Mouse (Mus musculus): ENCODE data around the gene Bglap.

DNA sequence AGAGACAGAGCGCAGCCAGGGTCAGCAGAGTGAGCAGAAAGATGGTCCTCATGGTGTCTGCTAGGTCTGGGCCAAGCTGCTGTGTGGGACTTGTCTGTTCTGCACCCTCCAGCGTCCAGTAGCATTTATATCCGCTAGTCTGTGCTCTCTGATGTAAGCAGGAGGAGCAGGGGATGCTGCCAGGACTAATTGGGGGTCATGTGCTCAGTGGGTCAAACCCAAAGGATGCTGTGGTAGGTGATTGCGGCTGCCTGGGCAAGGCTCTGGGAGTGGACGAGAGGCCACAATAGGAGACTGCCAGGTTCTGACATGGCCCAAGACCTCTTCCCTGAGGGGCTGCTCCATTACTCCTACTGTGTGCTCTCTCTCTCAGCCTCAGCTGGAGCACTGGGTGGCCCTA, at the start of gene Bglap:
- TF ChIP-seq CTCF (IDR thresholded peaks at IDR 0.05; ENCODE audit: low read depth, low read length) = no peak
- TF ChIP-seq POLR2A (IDR thresholded peaks at IDR 0.05; ENCODE audit: borderline replicate concordance, low read depth, low read length) = no peak

Measured in bone marrow macrophage, adult 2 months (primary cell).